Mouse (Mus musculus) B cell, adult 2 months (primary cell): Measurements from ENCODE around the gene Zbp1.

Experiments used
- DNase-seq, 2 experiments: peaks; one replicate each; pipeline ENCODE4 v3.0.0; 2022

Zbp1 gene

DNA sequence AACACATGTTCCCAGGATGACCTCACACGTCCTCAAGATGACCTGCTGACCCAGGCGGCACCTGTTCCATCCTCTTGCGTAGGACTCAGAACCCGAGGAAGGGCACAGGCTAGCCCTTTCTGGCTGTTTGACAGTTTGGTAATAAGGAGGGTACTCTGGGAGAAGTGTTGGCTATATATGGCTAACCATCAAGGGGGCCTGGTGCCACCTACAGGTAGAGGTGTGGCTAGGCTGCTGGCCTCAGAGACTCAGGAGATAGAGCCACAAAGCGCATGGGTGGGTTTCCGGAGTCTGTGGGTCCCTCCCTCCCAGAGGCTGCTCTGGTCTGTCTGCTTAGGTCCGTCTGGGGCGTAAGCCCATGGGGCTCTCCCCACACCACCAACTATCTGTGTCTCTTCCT, 28.0 kb upstream of the Zbp1 start:
- DNase-seq, result no peak

GRCm38 (mm10) chr2:173245258-173245657, 26.5 kb upstream of the Zbp1 start:
- no peak for DNase-seq

GRCm38 (mm10) chr2:173244108-173244507, 25.4 kb upstream of the Zbp1 start:
- DNase-seq, result no peak

DNA sequence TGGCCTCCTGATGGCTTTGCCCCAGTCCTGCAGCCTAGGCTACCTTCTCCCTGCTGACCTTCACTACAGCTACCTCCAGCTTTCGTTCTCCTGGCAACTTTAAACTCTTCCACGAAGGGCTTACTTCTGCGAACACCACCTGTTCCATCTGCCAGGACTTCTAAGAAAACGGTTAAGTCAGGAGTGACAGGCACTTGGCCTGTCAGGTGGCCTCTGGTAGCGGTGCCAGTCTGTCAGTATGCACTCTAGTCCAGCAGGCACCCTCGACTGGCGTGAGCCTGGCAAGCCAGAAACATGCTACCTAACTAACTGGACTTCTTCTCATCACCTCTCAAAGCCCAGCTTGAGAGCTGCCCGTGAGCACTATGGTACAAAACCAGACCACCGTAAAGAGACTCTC, 24.9 kb upstream of the Zbp1 start:
- no peak for DNase-seq

- DNase-seq, result no peak
Observed at GRCm38 (mm10) chr2:173242874-173243273, 24.2 kb upstream of the Zbp1 start.

- DNase-seq, result no peak
Observed at GRCm38 (mm10) chr2:173240738-173241137, 22.0 kb upstream of the Zbp1 start.

DNA sequence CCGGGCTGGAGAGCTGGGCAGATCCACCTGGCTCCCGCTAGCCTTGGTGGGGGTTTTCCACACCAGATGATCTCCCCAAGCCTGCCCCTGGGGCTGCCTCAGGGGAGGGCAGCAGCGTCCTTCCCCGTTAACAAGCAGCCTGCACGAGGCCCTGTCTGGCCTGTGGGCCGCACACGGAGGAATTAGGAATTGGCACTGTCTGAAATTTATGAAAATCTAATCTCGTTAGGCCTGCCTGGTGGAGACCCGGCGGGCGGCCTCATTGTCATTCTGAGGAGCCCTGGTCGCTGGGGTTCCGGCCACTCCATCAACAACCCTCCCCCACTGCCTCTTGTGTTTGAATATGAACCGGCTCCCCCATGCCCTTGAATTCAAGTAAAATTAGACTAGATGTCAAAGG, 19.8 kb upstream of the Zbp1 start:
- no peak for DNase-seq

- DNase-seq, result no peak
Observed at GRCm38 (mm10) chr2:173235435-173236332, 17.0 kb upstream of the Zbp1 start.

- DNase-seq, result no peak
Observed at GRCm38 (mm10) chr2:173232766-173233099, 14.0 kb upstream of the Zbp1 start.

DNA sequence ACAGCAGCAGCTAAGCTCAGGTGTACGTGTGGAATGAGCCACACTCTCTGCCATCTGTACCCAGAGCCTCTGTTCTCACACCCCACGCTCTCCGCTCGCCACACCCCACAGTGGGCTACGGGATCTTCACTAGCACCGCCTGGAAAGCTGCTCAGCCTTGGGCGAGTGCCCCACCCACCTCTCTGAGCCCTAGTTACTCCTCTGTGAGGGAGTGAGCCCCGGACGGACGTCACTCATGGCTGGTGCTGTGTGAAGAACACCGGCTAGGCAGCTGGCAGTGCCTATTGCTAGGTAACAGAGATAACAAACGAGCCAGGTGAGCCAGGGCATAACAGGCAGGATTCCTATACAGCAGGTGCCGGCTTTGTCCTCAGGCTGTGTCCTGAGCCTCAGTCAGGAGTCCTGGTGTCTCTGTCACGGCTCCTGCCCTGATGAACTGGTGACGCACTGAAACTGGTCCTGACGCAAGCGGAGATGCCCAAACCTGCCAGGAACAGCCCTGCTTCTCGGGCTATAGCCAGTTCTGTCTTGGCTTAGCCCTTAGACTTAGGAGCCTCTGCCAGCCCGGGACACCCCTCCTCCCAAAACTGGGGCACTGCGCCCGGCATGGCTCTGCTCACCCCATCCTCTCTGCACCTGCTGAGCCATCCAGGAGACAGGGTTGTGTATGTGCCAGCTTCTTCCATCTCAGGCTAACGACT, 13.5 kb upstream of the Zbp1 start:
- no peak for DNase-seq

DNA sequence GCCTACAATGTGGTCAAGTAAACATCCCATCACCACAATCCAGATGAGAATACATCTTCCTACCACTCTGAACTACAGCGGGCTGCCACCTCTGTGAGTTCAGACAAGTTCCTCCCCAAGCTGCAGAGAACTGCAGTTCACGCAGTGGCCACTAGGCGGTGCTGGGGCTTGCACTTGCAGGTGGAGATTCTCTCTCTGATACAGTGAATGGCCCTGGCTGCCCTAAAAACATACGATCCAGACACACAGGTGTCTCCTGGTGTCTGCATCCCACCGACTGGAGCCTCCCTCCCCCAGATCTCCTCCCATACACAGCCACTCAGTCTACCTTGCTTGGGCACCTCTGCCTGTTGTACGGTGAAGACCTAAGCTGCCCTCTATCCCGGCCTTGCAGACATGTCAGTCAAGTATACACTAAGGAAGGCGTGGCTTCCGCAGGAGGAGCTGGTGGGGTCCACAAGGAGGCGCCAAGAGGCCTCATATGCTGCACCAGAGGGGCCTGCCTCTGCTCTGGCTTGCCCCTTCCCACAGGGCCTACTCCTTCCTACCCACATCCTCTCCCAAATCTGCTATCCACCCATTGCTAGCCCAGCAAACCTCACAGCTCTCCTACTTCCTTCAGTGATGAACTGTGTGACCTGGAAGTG, 11.0 kb upstream of the Zbp1 start:
- peak; percentile 96 to 97 for DNase-seq

DNA sequence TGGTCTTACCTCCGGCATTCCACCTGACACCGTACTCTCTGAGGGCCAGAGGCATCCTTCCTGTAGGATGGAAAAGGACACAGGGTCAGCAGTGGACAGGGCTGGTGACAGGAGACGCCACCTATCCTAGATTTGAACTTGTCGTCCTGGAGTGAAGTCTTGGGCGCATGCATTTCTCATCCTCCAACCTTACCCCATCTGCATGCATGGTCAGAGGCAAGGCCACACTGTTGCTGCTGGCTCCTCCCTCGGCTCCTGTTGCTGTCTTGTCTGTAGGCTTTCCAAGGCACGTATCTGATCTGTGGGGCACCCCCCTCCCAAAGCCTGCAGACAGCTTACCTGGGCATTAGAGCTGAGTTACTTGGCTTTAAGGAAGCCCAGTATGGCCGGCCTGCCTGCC, 9.8 kb upstream of the Zbp1 start:
- no peak for DNase-seq

DNA sequence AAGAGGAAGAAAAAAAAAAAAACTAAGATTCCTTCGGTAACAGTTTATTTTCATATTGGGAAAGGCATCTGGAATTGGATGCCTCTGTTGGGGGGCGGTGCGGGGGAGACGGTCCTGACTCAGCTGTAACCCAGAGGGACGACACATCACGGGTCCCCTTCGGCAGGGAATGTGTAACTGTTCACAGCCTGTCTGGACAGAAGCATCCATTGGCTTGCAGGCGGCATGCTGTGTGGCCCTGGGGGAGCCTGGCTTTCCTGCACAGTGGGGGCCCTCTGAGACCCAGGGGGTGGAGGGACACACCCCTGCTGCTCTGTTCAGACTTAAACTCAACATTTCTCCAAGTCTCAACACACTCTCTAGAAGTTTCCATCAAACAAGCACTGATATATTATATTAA, 8.1 kb upstream of the Zbp1 start:
- no peak for DNase-seq

- DNase-seq, result no peak
Observed at GRCm38 (mm10) chr2:173225906-173226305, 7.2 kb upstream of the Zbp1 start.

- DNase-seq, result no peak
Observed at GRCm38 (mm10) chr2:173224832-173225231, 6.1 kb upstream of the Zbp1 start.

GRCm38 (mm10) chr2:173224097-173224496, 5.4 kb upstream of the Zbp1 start:
- no peak for DNase-seq

DNA sequence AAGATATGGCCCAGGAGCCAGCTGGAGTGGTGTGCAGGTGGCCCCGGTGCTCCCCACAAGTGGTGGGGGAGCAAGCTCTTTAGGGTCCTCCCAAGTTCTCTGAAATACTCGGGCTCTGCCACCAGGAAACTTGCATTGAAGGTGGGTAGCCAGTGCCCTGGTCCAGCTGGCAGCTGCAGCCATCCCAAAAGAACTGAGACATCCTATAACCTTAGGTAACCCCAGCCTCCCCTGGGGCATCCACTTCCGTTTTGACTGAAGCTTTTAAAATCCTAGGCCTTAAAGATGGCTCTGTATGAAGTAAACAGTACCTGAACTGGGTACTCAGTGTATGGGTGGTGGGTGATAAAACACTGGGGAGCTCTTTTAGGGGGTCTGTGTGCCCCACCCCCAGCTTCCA, 4.8 kb upstream of the Zbp1 start:
- DNase-seq, result peak; percentile 41 to 44

GRCm38 (mm10) chr2:173220754-173221153, 2.0 kb upstream of the Zbp1 start:
- DNase-seq, result no peak

DNA sequence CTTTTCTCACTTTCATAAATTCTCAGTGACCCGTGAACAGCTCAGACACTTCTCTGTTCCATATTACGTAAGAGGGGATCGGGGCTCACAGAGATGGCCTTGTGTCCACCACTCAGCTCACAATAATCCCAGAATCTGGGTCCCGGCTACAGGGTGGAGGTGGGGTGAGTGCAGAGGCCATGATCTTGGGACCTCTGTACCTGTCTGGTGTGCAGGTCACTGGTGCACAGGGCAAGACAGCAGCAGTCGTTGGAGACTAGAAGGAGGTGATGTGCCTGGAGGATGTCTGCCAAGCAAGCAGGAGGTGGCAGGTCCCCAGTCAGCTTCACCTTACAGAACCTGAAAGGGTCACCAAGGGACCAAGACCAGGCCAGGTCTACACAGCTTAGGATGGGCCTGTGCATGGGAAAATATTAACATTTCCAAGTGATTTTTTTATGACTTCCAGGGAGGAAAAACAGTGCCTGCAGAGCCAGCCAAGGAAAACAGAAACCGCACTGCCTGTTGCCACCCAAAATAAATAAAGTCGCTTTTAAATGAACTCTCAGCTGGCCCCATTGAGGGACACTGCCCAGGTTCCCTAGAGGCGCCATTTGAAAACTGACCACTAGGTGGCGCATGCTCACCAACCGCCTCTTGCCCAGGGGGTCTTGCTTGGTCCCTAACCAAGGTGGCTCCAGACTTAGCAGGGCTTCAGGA, 682 bp upstream of the Zbp1 start:
- peak; percentile 64 to 67 for DNase-seq

DNA sequence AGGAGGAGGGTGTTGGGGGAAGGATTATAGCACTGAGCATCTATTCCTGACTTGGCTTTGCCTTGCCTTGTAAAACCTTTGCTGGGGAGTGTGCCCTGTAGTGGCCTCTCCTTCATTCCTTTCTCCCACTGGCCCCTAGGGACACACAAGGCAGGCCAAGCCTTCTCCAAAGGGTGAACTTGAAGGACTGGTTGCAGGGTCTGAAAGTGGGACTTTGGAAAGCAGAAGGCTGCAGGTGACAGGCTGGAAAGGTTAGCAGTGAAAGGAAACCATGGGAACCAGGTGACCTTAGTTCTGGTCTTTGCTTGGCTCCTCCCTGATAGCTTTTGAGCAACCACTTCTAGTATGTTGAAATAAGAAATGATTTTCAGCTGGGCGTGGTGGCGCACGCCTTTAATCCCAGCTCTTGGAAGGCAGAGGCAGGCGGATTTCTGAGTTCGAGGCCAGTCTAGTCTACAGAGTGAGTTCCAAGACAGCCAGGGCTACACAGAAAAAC, 912 bp downstream of the Zbp1 start:
- DNase-seq, result no peak

GRCm38 (mm10) chr2:173217246-173217645, 1.5 kb downstream of the Zbp1 start:
- DNase-seq, result no peak

- DNase-seq, result no peak
Observed at GRCm38 (mm10) chr2:173216840-173217239, 1.9 kb downstream of the Zbp1 start.

DNA sequence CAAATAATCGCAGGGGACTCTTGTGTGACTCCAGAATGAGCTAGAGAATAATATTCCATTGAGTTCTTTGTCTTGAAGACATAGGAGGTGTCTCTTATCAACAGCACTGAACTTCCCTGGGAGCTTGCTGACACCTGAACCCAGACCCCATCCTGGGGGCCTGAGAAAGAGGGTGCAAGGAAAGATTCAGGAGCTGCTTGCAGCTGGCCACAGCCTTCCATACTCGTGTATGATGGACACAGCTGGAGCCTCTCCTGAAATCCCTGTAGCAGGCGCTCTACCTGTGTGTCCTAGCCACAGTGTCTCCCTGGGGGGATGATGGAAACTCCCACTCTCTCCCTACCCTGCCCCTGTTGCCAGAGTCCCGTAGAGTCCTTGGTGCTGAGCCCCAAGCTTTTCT, 6.5 kb downstream of the Zbp1 start:
- no peak for DNase-seq
